Mouse (Mus musculus) midbrain, embryonic 12.5 days (tissue): ENCODE results near the gene Ccl8. TPM values are rescaled to one million over a fixed set of nuclear protein-coding genes. Genes with fewer than 3 reads are reported as not detected.

Experiments used
- ATAC-seq: fragments of 200-750 bp; cut with Nextera tagmentation; 2 replicates; pipeline ENCODE4 v1.8.0; 2017; ENCODE audit warnings: low read depth, moderate TSS enrichment, moderate library complexity; ENCODE audit not compliant: low FRiP score
- H3K27ac ChIP-seq: fragments of 300-500 bp; sonication (generic); replicated peaks from 2 replicates; pipeline ENCODE4 v1.5.1; 2016; ENCODE audit warnings: mild to moderate bottlenecking
- H3K27me3 ChIP-seq: fragments of 300-500 bp; sonication (generic); 2 replicates; pipeline ENCODE4 v1.6.1; 2016; ENCODE audit warnings: mild to moderate bottlenecking
- H3K36me3 ChIP-seq: fragments of 300-500 bp; sonication (generic); 2 replicates; pipeline ENCODE4 v1.6.1; 2016
- H3K4me1 ChIP-seq: fragments of 300-500 bp; sonication (generic); 2 replicates; pipeline ENCODE4 v1.6.1; 2016
- H3K4me2 ChIP-seq: fragments of 300-500 bp; sonication (generic); replicated peaks from 2 replicates; pipeline ENCODE4 v1.6.1; 2016; ENCODE audit warnings: mild to moderate bottlenecking, moderate library complexity
- H3K4me3 ChIP-seq: fragments of 300-500 bp; sonication (generic); 2 replicates; pipeline ENCODE4 v1.5.1; 2016; ENCODE audit warnings: mild to moderate bottlenecking
- H3K9ac ChIP-seq: fragments of 300-500 bp; sonication (generic); replicated peaks from 2 replicates; pipeline ENCODE4 v1.6.1; 2016; ENCODE audit warnings: mild to moderate bottlenecking, moderate library complexity
- H3K9me3 ChIP-seq: fragments of 300-500 bp; sonication (generic); 2 replicates; pipeline ENCODE4 v1.6.1; 2016; ENCODE audit warnings: mild to moderate bottlenecking
- WGBS: fragments of 180-500 bp; shearing (Covaris S2); methylation state at CpG from one replicate; pipeline ENCODE4 v1.1.7; 2016; 5-methylcytosine and 5-hydroxymethylcytosine counted together
- polyA plus RNA-seq: library from polyadenylated mRNA; unstranded; fragments of >200 nt; fragmentation: Nextera tagmentation; extraction: Ambion mirVana; gene quantifications from 2 replicates; pipeline ENCODE4 v1.2.1, GENCODE M21; 2016

Gene Ccl8
- polyA plus RNA-seq, 1 experiment from 2014 or later: not detected

- H3K36me3 ChIP-seq: no peaks in the 10 kb centered on the region
- no peak within 1 kb of the TSS for H3K4me2 ChIP-seq
- H3K4me1 ChIP-seq: no peaks in the 10 kb centered on the region
- H3K9me3 ChIP-seq: no peaks in the 10 kb centered on the region
- no peak within 1 kb of the TSS for H3K4me3 ChIP-seq
- no peak for ATAC-seq
- no peaks in the 10 kb centered on the region for H3K27me3 ChIP-seq
- WGBS: 81% methylated on average over 2 of the region's 2 CpGs
- H3K27ac ChIP-seq: no peak within 1 kb of the TSS
- H3K9ac ChIP-seq: no peak within 1 kb of the TSS
Observed at GRCm38 (mm10) chr11:82101529-82101928, 13.5 kb upstream of the Ccl8 start, which contains the start of gene Ccl12. Gene Ccl12 (plus strand): TSS chr11:82101845.

GRCm38 (mm10) chr11:82109611-82110010, 5.4 kb upstream of the Ccl8 start:
- no peak for ATAC-seq
- no peaks in the 10 kb centered on the region for H3K36me3 ChIP-seq
- no peak overlapping the region for H3K4me2 ChIP-seq
- H3K4me3 ChIP-seq: no peak overlapping the region
- no peak overlapping the region for H3K9ac ChIP-seq
- no peak overlapping the region for H3K27ac ChIP-seq
- no peaks in the 10 kb centered on the region for H3K9me3 ChIP-seq
- H3K4me1 ChIP-seq: no peaks in the 10 kb centered on the region
- H3K27me3 ChIP-seq: no peaks in the 10 kb centered on the region

GRCm38 (mm10) chr11:82110372-82111248, 4.4 kb upstream of the Ccl8 start:
- H3K9me3 ChIP-seq: no peaks in the 10 kb centered on the region
- H3K27me3 ChIP-seq: no peaks in the 10 kb centered on the region
- ATAC-seq: no peak
- WGBS: 87% methylated on average over 6 of the region's 6 CpGs
- no peak overlapping the region for H3K9ac ChIP-seq
- H3K4me1 ChIP-seq: no peaks in the 10 kb centered on the region
- H3K4me2 ChIP-seq: no peak overlapping the region
- H3K4me3 ChIP-seq: no peak overlapping the region
- no peak overlapping the region for H3K27ac ChIP-seq
- no peaks in the 10 kb centered on the region for H3K36me3 ChIP-seq

- ATAC-seq: no peak
- H3K27ac ChIP-seq: no peak overlapping the region
- no peak overlapping the region for H3K9ac ChIP-seq
- no peaks in the 10 kb centered on the region for H3K27me3 ChIP-seq
- no peaks in the 10 kb centered on the region for H3K4me1 ChIP-seq
- H3K36me3 ChIP-seq: no peaks in the 10 kb centered on the region
- no peak overlapping the region for H3K4me3 ChIP-seq
- H3K4me2 ChIP-seq: no peak overlapping the region
- H3K9me3 ChIP-seq: no peaks in the 10 kb centered on the region
- 94% methylated on average over 3 of the region's 3 CpGs for WGBS
Observed at GRCm38 (mm10) chr11:82116041-82116440, 1.1 kb downstream of the Ccl8 start.

GRCm38 (mm10) chr11:82132977-82133376, 18.0 kb downstream of the Ccl8 start:
- no peak overlapping the region for H3K9ac ChIP-seq
- H3K4me3 ChIP-seq: no peak overlapping the region
- WGBS: 71% methylated on average over 1 of the region's 1 CpGs
- H3K9me3 ChIP-seq: no peaks in the 10 kb centered on the region
- H3K4me2 ChIP-seq: no peak overlapping the region
- H3K36me3 ChIP-seq: no peaks in the 10 kb centered on the region
- H3K27me3 ChIP-seq: no peaks in the 10 kb centered on the region
- H3K27ac ChIP-seq: no peak overlapping the region
- no peaks in the 10 kb centered on the region for H3K4me1 ChIP-seq
- ATAC-seq: no peak

- 90% methylated on average over 2 of the region's 2 CpGs for WGBS
- no peak overlapping the region for H3K4me2 ChIP-seq
- H3K9me3 ChIP-seq: no peaks in the 10 kb centered on the region
- no peak overlapping the region for H3K4me3 ChIP-seq
- H3K4me1 ChIP-seq: no peaks in the 10 kb centered on the region
- ATAC-seq: no peak
- no peaks in the 10 kb centered on the region for H3K27me3 ChIP-seq
- no peak overlapping the region for H3K27ac ChIP-seq
- no peaks in the 10 kb centered on the region for H3K36me3 ChIP-seq
- no peak overlapping the region for H3K9ac ChIP-seq
Observed at GRCm38 (mm10) chr11:82136196-82136595, 21.2 kb downstream of the Ccl8 start.

- Histone ChIP-seq H3K27me3 (no peaks in the 10 kb centered on the region), H3K4me1 (no peaks in the 10 kb centered on the region), H3K36me3 (no peaks in the 10 kb centered on the region), H3K4me3 (no peak overlapping the region), H3K4me2 (no peak overlapping the region), H3K9me3 (no peaks in the 10 kb centered on the region), H3K27ac (no peak overlapping the region), H3K9ac (no peak overlapping the region)
- 71% methylated on average over 7 of the region's 7 CpGs for WGBS
- ATAC-seq: no peak
Observed at GRCm38 (mm10) chr11:82139492-82140094, 24.6 kb downstream of the Ccl8 start.

- no peaks in the 10 kb centered on the region for H3K27me3 ChIP-seq
- no peaks in the 10 kb centered on the region for H3K36me3 ChIP-seq
- ATAC-seq: no peak
- WGBS: 93% methylated on average over 2 of the region's 2 CpGs
- H3K9ac ChIP-seq: no peak overlapping the region
- H3K27ac ChIP-seq: no peak overlapping the region
- no peak overlapping the region for H3K4me3 ChIP-seq
- H3K4me2 ChIP-seq: no peak overlapping the region
- H3K9me3 ChIP-seq: no peaks in the 10 kb centered on the region
- no peaks in the 10 kb centered on the region for H3K4me1 ChIP-seq
Observed at GRCm38 (mm10) chr11:82159126-82159525, 44.1 kb downstream of the Ccl8 start.

GRCm38 (mm10) chr11:82163285-82163684, 48.3 kb downstream of the Ccl8 start:
- no peaks in the 10 kb centered on the region for H3K4me1 ChIP-seq
- no peak overlapping the region for H3K4me3 ChIP-seq
- H3K4me2 ChIP-seq: no peak overlapping the region
- ATAC-seq: no peak
- no peaks in the 10 kb centered on the region for H3K9me3 ChIP-seq
- WGBS: 67% methylated on average over 8 of the region's 8 CpGs
- H3K27ac ChIP-seq: no peak overlapping the region
- H3K36me3 ChIP-seq: no peaks in the 10 kb centered on the region
- no peak overlapping the region for H3K9ac ChIP-seq
- H3K27me3 ChIP-seq: no peaks in the 10 kb centered on the region

Other genes with a start within 250 kb of the Ccl8 start
- 3.1 and 3.5 TPM in 2 replicates for gene Asic2, start 146.7 kb upstream of the Ccl8 start, polyA plus RNA-seq
- gene Ccl2, start 79.6 kb upstream of the Ccl8 start, polyA plus RNA-seq: 0.82 and 0.98 TPM in 2 replicates
- not detected in 2 replicates for gene Gm17268, start 76.6 kb upstream of the Ccl8 start, polyA plus RNA-seq
- 0.60 and 1.8 TPM in 2 replicates for gene Ccl7, start 69.5 kb upstream of the Ccl8 start, polyA plus RNA-seq
- gene Ccl11, start 57.4 kb upstream of the Ccl8 start, polyA plus RNA-seq: not detected in 2 replicates
- gene Ccl12, start 13.3 kb upstream of the Ccl8 start, polyA plus RNA-seq: 0.61 and 1.8 TPM in 2 replicates
- not detected in 2 replicates for gene Ccl1, start 190.5 kb downstream of the Ccl8 start, polyA plus RNA-seq